Mouse (Mus musculus) gastrocnemius, postnatal 4 days (tissue): Measurements from ENCODE around the gene Itsn1. TPM values are rescaled to one million over a fixed set of nuclear protein-coding genes. Genes with fewer than 3 reads are reported as not detected.

Experiments
- DNase-seq, 2 experiments: peaks; one replicate each; pipeline ENCODE4 v3.0.0; 2021 to 2022; ENCODE audit warnings: low spot score in 2 of 2, mixed read lengths in 2 of 2
- total RNA-seq, 2 experiments: library from RNA; stranded (reverse); gene quantifications; 2 replicates each; pipeline ENCODE4 v1.2.3; 2021

The Itsn1 gene
- total RNA-seq, 2 experiments from 2014 or later = 80.4 to 82.9 TPM

DNA sequence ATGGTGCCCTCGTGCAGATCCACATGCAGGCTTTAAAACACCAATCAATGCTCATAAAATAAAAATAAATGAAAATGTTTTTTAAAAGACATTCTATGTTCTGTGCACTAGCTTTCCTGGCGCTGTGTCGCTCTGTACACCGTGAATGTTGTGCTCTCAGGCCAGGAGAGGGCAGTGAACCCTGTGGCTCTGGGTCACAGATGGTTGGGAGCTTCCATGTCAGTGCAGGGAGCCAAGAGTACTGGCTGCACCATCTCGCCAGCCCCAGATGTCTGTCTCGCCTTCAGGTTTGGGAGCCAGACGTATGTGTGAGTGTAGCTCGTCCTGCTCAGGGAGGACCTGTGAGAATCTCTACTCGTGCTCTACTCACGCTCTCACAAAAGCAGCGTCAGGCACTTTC lies 109.7 kb downstream of the Itsn1 start:
- no peak for DNase-seq

DNA sequence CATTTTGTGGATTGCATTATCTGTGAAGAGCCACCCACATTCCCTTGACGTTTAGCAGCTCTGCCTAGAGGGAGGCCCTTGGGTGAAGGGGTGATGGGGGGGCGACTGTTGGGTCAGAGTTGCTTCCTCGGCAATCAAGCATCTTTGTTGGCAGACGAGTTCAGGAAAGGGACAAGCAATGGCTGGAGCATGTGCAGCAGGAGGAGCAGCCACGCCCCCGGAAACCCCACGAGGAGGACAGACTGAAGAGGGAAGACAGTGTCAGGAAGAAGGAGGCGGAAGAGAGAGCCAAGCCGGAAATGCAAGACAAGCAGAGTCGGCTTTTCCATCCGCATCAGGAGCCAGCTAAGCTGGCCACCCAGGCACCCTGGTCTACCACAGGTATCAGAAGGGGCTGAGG lies 110.4 kb downstream of the Itsn1 start:
- no peak for DNase-seq

DNA sequence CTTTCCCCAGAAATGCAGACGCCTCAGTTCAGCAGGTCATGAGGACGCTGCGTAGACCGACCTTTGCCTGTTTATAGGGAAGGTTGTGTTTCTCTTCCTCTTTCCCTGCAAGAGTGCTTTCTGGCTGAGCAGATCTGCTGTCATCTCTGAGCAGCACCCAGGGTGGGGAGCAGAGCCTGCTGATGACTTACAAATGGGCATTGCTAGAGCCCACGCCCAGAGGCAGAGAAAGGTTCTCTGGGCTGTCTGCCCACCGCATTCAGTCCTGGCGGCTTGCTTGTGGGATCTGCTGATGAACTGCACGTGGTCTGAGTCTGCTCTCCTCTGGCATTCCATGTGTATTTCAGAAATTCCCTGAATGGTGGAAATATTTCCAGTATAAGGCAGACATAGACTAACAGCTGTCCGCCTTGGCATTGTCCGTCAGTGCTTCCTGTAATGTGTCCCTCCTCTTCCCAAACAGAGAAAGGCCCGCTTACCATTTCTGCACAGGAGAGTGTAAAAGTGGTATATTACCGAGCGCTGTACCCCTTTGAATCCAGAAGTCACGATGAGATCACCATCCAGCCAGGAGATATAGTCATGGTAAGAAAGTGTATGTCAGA lies 112.0 kb downstream of the Itsn1 start:
- DNase-seq = peak in 1 of 2 experiments; percentile 76

DNA sequence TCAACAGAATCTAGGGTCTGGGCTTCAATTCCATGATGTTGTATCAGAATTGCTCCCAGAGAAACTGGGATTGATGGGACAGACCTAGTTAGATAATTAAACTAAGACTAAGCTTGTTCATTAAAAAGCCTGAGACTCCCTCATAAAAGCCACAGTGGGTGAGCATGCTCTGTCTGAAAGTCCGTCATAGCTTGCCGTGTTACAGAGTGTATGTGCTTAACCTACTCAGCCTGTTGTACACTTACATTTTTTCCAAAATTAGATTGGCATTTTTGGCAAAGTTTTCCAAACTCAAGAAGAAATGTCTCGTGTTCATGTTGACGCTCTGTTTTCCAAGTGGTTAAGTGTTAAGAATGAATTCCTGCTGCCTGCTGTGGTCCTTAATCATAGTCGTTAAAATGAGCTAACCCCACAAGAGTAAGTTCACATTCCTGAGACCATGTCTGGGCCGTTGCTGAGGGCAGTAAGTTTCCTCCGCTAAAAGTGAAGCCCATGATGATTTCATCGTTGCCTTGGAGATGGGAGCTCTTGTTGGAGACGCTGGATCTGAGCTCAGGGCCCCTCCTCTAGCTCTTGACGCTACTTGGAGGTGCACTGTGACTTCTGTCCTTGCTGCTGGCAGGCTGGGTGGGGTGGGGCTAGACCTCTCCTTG lies 117.1 kb downstream of the Itsn1 start:
- no peak for DNase-seq

DNA sequence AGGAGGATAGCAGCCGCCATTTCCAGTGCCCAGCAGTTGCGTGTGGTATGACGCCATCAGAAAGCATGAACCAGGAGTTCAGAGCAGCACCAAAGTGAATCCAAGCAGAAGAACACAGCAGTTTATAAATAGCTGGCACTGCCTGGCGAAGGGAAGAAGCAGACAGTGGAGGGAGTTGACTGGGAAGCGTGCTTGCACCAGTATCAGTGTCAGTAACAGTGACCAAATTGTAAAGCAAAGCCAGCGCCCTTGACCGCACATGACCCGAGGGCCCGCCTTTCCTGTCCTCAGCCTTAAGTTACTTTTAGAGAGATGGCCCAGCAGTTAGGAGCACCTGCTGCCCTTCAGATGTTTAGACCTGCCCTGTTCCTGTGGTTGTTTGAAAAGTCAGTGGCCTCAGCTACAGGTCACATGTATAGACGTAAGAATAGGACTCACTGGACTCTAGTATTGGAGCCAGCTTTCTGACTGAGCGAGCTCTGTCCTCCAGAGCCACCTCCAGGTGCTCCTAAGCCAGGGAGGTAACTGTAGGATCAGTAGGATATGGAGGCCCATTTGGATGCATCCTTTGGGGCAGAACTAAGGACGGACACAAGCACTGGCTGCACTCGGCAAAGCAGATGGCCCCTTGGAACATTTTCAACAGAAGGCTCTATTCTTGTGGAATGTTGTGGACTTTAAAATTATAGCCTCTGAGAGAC lies 118.6 kb downstream of the Itsn1 start:
- DNase-seq = no peak

DNA sequence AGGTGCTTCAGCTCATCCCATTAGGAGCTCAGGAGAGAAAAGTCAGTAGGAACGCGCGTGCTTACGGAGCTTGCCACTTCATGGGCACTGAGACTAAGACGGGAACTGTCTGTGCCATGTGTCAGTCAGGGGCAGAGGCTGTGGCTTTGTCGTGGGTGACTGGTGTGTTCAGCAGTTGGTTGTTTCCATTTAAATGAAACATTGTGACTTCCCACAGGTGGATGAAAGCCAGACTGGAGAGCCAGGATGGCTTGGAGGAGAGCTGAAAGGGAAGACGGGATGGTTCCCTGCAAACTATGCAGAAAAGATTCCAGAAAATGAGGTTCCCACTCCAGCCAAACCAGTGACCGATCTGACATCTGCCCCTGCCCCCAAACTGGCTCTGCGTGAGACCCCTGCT lies 119.4 kb downstream of the Itsn1 start:
- no peak for DNase-seq

DNA sequence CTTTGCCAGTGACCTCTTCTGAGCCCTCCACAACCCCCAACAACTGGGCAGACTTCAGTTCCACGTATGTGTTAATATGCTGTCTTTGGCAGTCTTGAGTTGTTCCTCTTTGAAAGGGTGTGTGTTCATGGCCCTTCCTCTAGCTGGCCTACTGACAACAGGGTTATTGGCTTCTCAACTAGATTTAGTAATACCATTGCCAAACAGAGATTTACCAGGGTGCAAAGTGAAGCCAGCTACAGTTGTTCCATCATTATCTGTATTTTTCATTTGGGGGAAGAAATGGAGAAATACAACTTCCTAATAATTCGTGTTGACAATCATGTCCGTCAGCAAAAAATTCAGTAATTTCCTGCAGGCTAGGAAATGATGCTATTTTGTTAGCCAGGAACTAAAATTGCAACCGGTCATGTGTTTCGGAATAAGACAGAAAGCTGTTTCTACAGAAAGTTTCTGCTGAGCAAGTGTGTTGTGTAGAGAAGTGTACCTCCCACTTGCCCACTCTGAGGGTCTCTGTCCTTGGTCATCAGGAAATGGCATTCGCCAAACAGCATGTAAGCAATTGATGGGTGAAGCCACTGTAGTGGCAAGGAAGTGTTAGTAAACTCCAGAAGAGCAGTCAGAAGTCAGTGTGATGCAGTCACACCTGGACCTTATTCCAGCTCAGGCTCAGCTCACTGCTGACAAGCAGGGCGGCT lies 120.0 kb downstream of the Itsn1 start:
- DNase-seq = no peak

DNA sequence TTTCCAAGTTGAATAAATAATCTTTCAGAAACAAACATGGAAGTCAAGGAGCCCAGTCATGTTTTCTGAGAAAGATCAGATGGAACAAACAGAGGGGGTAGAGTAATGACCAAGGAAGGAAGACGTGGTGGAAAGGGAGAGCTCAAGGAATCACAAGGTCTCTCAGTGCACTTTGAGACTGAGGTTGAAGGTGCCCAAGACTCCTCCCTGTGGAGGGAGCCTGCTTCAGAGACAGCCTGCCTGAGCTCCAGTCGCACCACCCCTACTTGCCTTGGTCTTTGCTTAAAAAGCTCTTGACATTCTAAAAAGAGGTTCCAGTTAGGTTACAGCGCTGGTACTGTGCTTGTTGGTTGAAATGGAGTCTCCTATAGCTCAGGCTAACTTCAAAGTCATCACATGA lies 121.1 kb downstream of the Itsn1 start:
- DNase-seq = no peak

DNA sequence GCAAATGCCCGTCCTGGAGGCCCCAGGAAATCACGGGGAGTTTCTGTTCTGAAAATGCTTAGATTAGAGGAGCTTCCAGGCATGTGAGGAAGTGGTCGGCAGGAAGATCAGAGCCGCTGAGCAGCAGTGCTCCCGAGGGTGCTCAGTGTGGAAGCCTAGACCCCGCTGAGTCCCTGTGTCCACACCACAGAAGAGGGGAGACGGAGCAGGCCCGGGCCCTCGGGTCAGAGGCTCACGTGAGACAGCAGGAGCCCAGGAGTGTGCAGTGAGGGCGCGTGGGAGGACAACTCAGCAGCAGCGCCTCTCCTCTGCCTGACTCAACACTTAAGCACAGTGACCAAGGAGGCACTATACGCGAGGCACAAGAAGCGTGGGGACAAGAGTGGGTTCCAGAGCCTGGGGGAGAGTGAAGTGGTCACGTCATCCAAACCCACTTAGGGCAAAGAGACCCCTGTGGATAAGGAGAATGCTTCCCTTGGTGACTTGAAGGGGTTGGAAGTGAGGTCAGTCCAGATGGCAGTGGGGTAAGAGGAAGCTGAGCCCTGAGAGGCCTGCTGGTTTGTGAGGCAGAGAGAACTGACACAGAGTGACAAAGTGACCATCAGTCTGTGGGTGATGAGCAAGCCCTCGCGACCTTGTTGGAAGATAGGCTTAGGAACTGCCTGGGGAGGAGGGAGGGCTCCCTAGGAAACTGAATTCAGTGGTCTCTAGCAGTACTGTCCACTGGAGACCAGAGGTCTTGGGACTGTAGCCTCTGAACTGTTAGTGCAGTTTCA lies 122.6 kb downstream of the Itsn1 start:
- no peak for DNase-seq

DNA sequence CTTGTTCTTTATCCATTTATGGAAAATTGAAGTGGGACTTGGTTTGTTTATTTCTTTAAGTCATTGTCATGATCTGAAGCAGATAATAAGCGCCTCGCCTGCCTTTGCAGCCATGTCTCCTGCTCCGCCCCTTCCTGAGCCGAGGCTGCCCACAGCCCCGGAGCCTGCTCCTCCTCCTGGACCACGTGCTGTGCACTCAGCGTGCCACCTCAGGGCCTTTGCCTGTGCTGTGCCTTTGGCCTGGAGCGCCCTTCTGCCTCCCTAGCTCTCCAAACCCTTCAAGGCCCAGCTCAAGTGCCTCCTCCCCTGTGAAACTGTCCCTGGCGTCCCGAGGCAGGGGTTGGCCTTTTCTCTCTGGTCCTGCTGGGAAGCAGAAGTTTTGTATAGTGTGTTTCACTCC lies 123.7 kb downstream of the Itsn1 start:
- DNase-seq = no peak

DNA sequence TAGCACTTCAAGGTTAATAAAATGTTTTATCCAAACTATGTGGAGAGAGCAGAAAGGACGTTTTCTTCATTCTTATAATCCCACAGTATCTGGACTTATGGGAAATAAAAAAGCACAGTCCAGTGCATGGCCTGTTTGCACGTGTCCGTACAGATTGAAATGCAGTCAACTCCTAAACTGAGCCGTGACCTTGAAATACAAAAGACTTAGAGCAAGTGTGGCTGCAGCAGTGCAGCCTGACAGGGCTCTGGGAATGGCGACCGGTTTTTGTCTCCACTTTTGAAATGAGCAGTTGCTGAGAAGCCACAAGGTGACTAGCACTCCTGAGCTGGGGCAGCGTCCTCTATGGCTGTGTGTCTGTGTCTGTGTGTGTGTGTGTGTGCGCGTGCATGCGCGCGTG lies 124.1 kb downstream of the Itsn1 start:
- DNase-seq = no peak

DNA sequence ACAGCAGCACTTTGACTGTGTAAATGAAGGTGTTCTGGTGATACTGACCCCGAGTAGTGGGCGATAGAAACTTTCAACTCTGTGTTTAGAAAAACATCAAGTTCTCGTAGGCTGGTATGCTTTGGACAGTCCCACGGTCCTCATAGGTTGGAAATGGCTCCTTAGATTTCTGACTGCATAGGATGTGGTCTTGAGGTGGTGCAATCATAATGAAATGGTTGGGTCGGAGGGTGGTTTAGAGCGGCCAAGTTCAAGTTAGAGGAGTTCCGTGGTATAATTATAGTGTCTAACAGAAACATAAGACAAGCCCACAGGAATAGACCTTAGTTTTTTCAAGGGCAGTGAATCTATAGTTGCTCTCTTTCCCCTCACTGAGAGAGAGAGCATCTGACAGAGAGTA lies 129.6 kb downstream of the Itsn1 start:
- no peak for DNase-seq

DNA sequence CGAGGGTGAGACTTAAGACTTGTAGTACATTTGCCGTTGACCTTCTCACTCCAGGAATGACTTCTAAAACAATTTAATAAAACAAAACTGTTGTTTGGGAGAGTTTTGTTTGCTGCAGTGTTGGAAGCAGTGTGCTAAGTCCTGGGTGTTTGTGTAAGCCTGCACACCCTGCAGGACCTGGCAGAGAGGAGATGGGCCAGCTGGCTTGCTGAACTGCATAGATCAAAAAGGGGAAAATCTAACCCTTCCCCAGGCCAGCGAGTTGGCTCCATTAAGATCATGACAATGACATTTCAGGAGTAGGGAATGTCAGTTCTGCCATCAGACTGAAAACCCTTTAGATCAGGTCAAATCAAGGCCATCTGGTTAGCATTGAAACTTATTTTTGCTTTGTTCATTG lies 130.1 kb downstream of the Itsn1 start:
- no peak for DNase-seq

DNA sequence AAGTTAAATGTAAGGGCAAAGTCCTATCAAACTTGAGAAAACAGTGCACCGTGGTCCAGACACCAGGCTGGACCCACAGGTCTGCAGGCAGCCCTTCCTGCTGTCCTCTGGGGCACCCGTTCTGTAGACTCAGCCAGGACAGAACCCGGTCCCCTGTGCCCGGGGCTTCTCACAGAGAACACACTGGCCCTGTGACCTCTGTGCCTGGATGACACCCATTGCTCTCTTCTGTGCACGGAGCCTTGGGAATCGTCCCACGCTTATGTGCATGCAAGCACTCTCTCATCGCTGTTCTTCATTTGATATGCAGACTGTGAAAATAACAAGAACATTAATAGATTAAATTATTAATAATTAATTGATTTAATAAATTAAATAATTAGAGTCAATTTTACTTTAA lies 130.9 kb downstream of the Itsn1 start:
- DNase-seq = no peak

DNA sequence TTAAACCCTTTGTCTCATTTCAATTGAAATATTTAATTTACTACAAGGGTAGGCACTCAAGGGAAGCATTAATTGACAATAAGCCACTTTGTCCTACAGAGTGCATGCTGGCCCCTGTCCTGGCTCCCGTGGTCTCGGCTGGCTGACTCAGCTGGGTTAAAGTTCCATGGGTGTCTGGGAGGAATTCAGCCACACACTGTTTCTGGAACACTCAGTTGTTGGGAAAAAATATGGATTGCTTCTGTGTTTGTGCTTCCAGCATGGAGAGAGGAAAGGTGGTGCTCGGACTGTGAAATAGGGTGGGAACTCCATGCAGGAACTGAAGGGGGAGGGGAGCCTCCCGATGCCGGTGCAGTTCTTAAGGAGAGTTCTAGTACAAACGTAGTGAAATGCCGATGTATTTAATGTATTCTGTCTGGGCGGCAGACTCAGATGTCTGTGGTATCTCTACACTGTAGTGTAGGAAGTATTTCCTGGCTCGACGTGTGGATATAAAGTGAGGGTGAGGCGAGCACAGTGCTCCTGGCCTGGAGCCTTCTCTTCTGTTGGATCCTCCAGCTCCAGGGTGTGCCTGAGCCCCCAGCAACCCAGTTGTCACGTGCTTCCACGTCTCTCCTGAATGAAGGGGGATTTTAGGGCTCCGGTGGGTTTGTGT lies 131.5 kb downstream of the Itsn1 start:
- no peak for DNase-seq

DNA sequence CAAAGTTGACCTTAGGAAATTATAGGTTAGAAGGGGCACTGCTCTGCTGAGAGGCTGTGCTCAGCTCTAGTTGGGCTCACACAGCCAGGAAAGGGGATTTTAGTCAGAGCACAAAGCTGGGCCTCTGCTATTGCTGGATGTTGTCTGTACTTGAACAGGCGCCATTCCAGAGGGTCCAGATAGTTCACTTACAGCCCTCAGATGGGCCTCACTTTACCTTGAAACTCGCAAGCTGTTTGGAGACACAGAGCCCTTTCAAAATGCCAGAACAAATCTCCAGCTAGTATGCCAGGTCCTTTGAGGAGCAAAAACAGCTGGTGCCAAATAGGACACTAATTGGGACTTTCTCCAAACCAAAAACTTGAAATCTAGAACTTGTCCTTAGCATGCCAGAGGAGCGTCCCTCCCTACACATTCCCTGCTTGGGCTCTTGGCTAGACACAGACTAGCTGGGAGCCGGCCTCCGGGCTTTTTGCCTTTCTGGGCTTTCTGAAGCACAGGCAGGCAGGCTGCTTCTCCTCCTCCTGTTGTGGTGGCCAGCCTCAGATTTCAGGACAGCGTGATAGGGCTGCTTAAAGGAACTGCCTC lies 132.8 kb downstream of the Itsn1 start:
- peak in 1 of 2 experiments; percentile 81 for DNase-seq

DNA sequence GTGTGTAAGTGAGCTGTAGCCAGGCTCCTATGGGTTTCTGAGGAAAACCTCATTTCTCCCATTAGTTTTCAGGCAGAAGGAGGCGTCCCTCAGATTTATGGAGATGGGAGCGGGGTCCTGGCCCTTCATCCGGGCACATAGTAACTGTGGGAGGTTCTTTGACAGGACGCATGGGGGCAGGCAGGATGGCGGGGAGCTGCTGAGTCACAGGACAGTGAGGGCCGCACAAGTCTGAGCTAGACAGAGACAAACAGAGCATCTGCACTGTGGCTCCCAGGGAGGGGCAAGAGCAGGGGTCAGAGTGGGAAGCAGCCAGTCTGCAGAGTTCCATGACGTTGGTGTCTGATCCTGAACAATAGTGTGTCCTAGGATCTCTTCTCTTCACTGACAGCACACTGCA lies 133.8 kb downstream of the Itsn1 start:
- peak in 1 of 2 experiments; percentile 43 for DNase-seq

DNA sequence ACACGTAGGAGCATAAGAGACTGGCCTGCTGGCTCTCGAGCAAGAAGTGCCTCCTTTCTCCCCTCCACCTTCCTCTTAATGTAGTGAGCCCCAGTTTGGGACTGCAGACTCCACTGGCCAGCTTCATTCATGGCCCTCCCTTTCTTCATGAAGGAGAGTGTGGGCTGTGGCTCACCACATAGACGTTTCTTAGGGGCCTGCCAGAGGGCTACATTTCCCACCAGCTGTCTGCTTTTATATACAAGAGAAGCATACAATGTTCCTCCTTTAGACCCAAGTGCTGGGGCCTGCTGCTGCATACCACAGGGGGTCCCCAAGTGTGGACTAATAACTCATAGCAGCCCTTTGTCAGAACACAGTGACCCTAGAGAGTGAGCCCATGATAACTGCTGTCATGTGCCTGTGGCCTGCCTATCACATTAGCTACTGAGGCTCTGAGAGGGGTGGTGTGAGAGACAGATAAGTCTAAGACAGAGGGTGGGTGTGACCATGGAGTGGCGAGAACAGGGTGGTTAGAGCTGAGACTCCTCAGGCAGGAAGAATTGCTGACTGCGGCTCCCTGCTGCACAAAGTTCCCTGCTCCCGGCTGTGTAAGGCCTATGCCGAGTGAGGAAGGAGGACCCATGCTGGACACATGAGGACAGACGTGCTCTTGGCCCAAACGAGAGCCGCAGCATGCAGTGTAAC lies 135.7 kb downstream of the Itsn1 start:
- no peak for DNase-seq

DNA sequence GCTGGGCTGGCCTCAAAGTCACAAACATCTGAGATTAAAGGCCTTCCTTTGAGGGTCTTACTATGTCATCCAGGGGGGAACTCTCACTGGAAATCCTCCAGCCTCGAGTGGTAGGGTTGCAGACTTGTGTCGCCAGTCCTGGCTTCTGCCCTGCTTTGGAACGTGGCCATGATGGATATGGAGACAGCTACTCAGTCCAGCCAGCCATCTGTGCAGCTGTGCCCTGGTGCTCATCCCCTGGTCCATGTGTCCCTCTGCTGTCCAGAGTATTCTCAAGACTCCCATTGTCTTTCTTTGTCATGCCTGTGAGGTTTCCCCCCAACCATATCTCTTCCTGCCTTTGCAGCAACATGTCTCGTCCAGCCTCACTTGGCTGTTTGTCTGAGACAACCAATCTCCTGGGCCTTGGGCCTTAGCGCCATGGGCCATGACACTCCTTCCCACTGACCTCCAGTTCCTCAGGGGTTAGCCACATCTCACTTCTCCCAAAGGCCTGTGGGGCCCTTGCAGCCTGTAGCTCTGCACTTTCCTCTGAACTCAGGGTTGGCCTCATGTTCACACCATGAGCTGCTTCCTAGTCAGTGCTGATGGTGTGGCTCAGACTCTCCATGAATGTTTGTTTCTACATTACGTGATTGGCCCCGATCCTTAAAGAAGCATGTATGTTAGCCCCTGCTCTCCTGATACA lies 136.6 kb downstream of the Itsn1 start:
- DNase-seq = peak in 1 of 2 experiments; percentile 60
